Mouse (Mus musculus): ENCODE data around the gene Lrrc32.

DNA sequence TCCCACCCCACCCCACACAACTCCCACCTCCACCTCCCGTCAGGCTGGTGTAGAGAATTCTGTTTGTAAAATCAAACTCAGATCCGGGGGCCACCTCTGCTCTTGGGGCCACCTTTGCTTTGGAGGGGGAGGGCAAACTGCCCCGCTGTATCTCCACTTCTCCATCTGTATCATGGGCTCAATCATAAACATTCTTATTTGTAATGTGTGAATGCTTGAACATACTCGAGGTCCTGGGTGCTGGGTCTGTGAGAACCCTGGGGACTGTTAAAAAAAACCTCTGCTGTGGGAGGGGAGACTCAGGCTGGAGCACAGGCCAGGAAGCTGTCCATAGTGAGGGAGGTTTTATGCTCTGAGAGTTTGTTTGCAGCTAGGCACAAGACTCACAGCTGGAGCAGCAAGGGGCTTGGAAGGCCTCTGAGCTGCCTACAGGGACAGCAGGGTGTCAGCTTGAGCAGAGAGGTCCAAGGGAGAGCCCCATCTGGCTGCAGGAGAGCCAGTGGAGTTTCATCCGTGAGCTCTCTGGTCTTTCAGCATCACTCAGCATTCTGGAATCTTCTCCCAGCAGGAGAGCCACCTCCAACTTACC, 15.7 kb downstream of the Lrrc32 start:
- TF ChIP-seq EP300 (IDR thresholded peaks at IDR 0.05) (no peak), CTCF (IDR thresholded peaks at IDR 0.05) (peak; percentile 17; the same call in 1 of the 2 replicates)
